Mouse (Mus musculus) inflammation-experienced regulatory T-cells, adult 6 months (primary cell): ENCODE results near the gene Ppid. TPM values are rescaled to one million over a fixed set of nuclear protein-coding genes. Genes with fewer than 3 reads are reported as not detected.

ENCODE experiments used
- polyA plus RNA-seq, 3 experiments: library from polyadenylated mRNA; unstranded; fragments of 100-300 nt; shearing (Covaris generic); gene quantifications; one replicate each; pipeline ENCODE4 v1.2.1; 2017

The Ppid gene
- polyA plus RNA-seq, 3 experiments from 2014 or later: 118 to 138 (median 118) TPM

Other genes starting within 250 kb of the Ppid start
- gene Fnip2, start 23.5 kb upstream of the Ppid start, polyA plus RNA-seq: under 1 TPM; 0.13 to 0.40 (median 0.29) TPM
- gene 4930579G24Rik, start 37.7 kb downstream of the Ppid start, polyA plus RNA-seq: 10 to 100 TPM in 2 of 3 experiments, 1 to 10 TPM in 1; 6.8 to 34.0 (median 10.7) TPM
- gene Etfdh, start 38.2 kb downstream of the Ppid start, polyA plus RNA-seq: 10 to 100 TPM; 39.9 to 51.6 (median 42.9) TPM
- under 1 TPM in 1 of 3 experiments, not detected in 2; 0.11 TPM for gene Rxfp1, start 146.5 kb downstream of the Ppid start, polyA plus RNA-seq